Mouse (Mus musculus): Measurements from ENCODE around the gene Gm4791. TPM values are rescaled to one million over a fixed set of nuclear protein-coding genes. Genes with fewer than 3 reads are reported as not detected.

Gene Gm4791
- not detected for total RNA-seq (2021)
- long read RNA-seq, experiment 1 = 0 reads
- long read RNA-seq, experiment 2 = 0 reads

- no peak for DNase-seq (ENCODE audit: low spot score in 2 of 2)
Observed at GRCm38 (mm10) chr9:46998338-46998791, at the start of gene Gm4791. Gm4791 (plus strand) TSS chr9:46998741.

GRCm38 (mm10) chr9:46956286-46956685 lies 42.3 kb upstream of the Gm4791 start:
- no peak for DNase-seq (ENCODE audit: low spot score in 2 of 2)

- DNase-seq (ENCODE audit: low spot score in 2 of 2) = no peak
Observed at GRCm38 (mm10) chr9:46957420-46957950, 41.1 kb upstream of the Gm4791 start.

GRCm38 (mm10) chr9:46966028-46966427 lies 32.5 kb upstream of the Gm4791 start:
- DNase-seq (ENCODE audit: low spot score in 2 of 2) = no peak

- no peak for DNase-seq (ENCODE audit: low spot score in 2 of 2)
Observed at GRCm38 (mm10) chr9:46968970-46969369, 29.6 kb upstream of the Gm4791 start.

- DNase-seq (ENCODE audit: low spot score in 2 of 2) = no peak
Observed at GRCm38 (mm10) chr9:46969406-46969805, 29.1 kb upstream of the Gm4791 start.

- DNase-seq (ENCODE audit: low spot score in 2 of 2) = no peak
Observed at GRCm38 (mm10) chr9:46978806-46979205, 19.7 kb upstream of the Gm4791 start.

- DNase-seq (ENCODE audit: low spot score in 2 of 2) = no peak
Observed at GRCm38 (mm10) chr9:46980111-46980510, 18.4 kb upstream of the Gm4791 start.

- DNase-seq (ENCODE audit: low spot score in 2 of 2) = no peak
Observed at GRCm38 (mm10) chr9:46983471-46983870, 15.1 kb upstream of the Gm4791 start.

GRCm38 (mm10) chr9:47041569-47041968 lies 43.0 kb downstream of the Gm4791 start:
- DNase-seq (ENCODE audit: low spot score in 2 of 2) = no peak
